Mouse (Mus musculus) midbrain, embryonic 14.5 days (tissue): ENCODE measurements around the gene Hic2. TPM values are rescaled to one million over a fixed set of nuclear protein-coding genes. Genes with fewer than 3 reads are reported as not detected.
"Not testable (repeated sequence)": the region's sequence is repeated elsewhere in the genome, so short reads cannot be mapped to it uniquely, and the experiment has no call there.

Source experiments
- ATAC-seq: fragments of 200-750 bp; cut with Nextera tagmentation; 2 replicates; pipeline ENCODE4 v1.8.0; 2017; ENCODE audit warnings: moderate number of reproducible peaks, moderate library complexity; ENCODE audit not compliant: low FRiP score, low TSS enrichment
- DNase-seq: peaks from one replicate; pipeline ENCODE4 v3.0.0-alpha.2; 2015
- H3K27ac ChIP-seq: fragments of 300-500 bp; sonication (generic); replicated peaks from 2 replicates; pipeline ENCODE4 v1.5.1; 2014; ENCODE audit warnings: mild to moderate bottlenecking, low read depth, low read length, moderate library complexity
- H3K27me3 ChIP-seq: fragments of 300-500 bp; sonication (generic); 2 replicates; pipeline ENCODE4 v1.6.1; 2014; ENCODE audit warnings: low read length, control low read depth, mixed read lengths; ENCODE audit not compliant: control insufficient read depth, insufficient read depth
- H3K36me3 ChIP-seq: fragments of 300-500 bp; sonication (generic); 2 replicates; pipeline ENCODE4 v1.6.1; 2014; ENCODE audit warnings: low read length, control low read depth; ENCODE audit not compliant: control insufficient read depth, insufficient read depth
- H3K4me1 ChIP-seq: fragments of 300-500 bp; sonication (generic); 2 replicates; pipeline ENCODE4 v1.6.1; 2014; ENCODE audit warnings: mild to moderate bottlenecking, antibody characterized with exemption, low read length, control low read depth; ENCODE audit not compliant: control insufficient read depth, insufficient read depth
- H3K4me2 ChIP-seq: fragments of 300-500 bp; sonication (generic); 2 replicates; pipeline ENCODE4 v1.6.1; 2014; ENCODE audit warnings: mild to moderate bottlenecking, low read length, moderate library complexity
- H3K4me3 ChIP-seq: fragments of 300-500 bp; sonication (generic); replicated peaks from 2 replicates; pipeline ENCODE4 v1.5.1; 2014; ENCODE audit warnings: low read depth, low read length
- H3K9ac ChIP-seq: fragments of 300-500 bp; sonication (generic); replicated peaks from 2 replicates; pipeline ENCODE4 v1.6.1; 2014; ENCODE audit warnings: mild to moderate bottlenecking, low read length, moderate library complexity
- H3K9me3 ChIP-seq: fragments of 300-500 bp; sonication (generic); 2 replicates; pipeline ENCODE4 v1.6.1; 2016; ENCODE audit warnings: low read length, control low read depth, mixed read lengths; ENCODE audit not compliant: control insufficient read depth
- WGBS: fragments of 180-500 bp; shearing (Covaris S2); extraction: QIAGEN DNeasy Blood & Tissue Kit; methylation state at CpG from one replicate; pipeline ENCODE4 v1.1.7; 2014; 5-methylcytosine and 5-hydroxymethylcytosine counted together
- polyA plus RNA-seq: library from polyadenylated mRNA; unstranded; fragments of >200 nt; fragmentation: Nextera tagmentation; extraction: Ambion mirVana; gene quantifications from 2 replicates; pipeline ENCODE4 v1.2.1, GENCODE M21; 2014

Hic2 gene
- polyA plus RNA-seq, 1 experiment from 2014 or later: 6.4 TPM

- no peak for ATAC-seq
- no peaks in the 10 kb centered on the region for H3K4me1 ChIP-seq
- peaks cover 4% of the 10 kb centered on the region; the same call in 1 of the 2 replicates for H3K9me3 ChIP-seq
- H3K36me3 ChIP-seq: no peaks in the 10 kb centered on the region
- H3K27me3 ChIP-seq: no peaks in the 10 kb centered on the region
- no peak overlapping the region for H3K9ac ChIP-seq
- no peak for DNase-seq
- no peak overlapping the region for H3K4me3 ChIP-seq
- H3K4me2 ChIP-seq: no peak overlapping the region
- H3K27ac ChIP-seq: no peak overlapping the region
These were observed 6.9 kb upstream of the Hic2 start for GRCm38 (mm10) chr16:17226496-17226895.

- H3K27me3 ChIP-seq, ATAC-seq: not testable (repeated sequence)
- 96% methylated on average over 2 of the region's 2 CpGs for WGBS
These were observed 1.8 kb upstream of the Hic2 start for GRCm38 (mm10) chr16:17231523-17231922.

GRCm38 (mm10) chr16:17233702-17234498 is 528 bp downstream of the Hic2 start:
- Histone ChIP-seq H3K27me3 (no peaks in the 10 kb centered on the region), H3K36me3 (no peaks in the 10 kb centered on the region), H3K27ac (peak overlapping the region; percentile 97), H3K4me1 (peaks cover 24% of the 10 kb centered on the region), H3K9ac (peak overlapping the region; percentile 95), H3K4me2 (peak overlapping the region; percentile 70), H3K4me3 (peak overlapping the region; percentile 89), H3K9me3 (peaks cover 4% of the 10 kb centered on the region; the same call in 1 of the 2 replicates)
- ATAC-seq: peak; percentile 79
- under 1% methylated on average over 59 of the region's 62 CpGs for WGBS
- DNase-seq: peak; percentile 85

More at GRCm38 (mm10) chr16:17231523-17231922, 1.8 kb upstream of the Hic2 start:
- not testable (repeated sequence) for H3K9me3 ChIP-seq, H3K4me2 ChIP-seq, H3K4me3 ChIP-seq, H3K36me3 ChIP-seq, DNase-seq, H3K9ac ChIP-seq, H3K27ac ChIP-seq
- H3K4me1 ChIP-seq: peaks cover 24% of the 10 kb centered on the region

GRCm38 (mm10) chr16:17234499-17234895 is 1.1 kb downstream of the Hic2 start:
- Histone ChIP-seq H3K4me2 (peak overlapping the region; percentile 70), H3K27me3 (no peaks in the 10 kb centered on the region), H3K36me3 (no peaks in the 10 kb centered on the region), H3K4me3 (peak overlapping the region; percentile 89), H3K9me3 (peaks cover 4% of the 10 kb centered on the region; the same call in 1 of the 2 replicates), H3K9ac (peak overlapping the region; percentile 95), H3K27ac (peak overlapping the region; percentile 97), H3K4me1 (peaks cover 27% of the 10 kb centered on the region)
- ATAC-seq (no peak), DNase-seq (peak; percentile 69)
- 2% methylated on average over 12 of the region's 12 CpGs for WGBS

- H3K4me3 ChIP-seq: peak overlapping the region; percentile 89
- no peak overlapping the region for H3K27ac ChIP-seq
- peak overlapping the region; percentile 70 for H3K4me2 ChIP-seq
- no peaks in the 10 kb centered on the region for H3K36me3 ChIP-seq
- peak overlapping the region; percentile 95 for H3K9ac ChIP-seq
- H3K4me1 ChIP-seq: peaks cover 33% of the 10 kb centered on the region
- WGBS: 62% methylated on average over 9 of the region's 9 CpGs
- ATAC-seq: no peak
- no peaks in the 10 kb centered on the region for H3K9me3 ChIP-seq
- no peak for DNase-seq
- H3K27me3 ChIP-seq: no peaks in the 10 kb centered on the region
These were observed 1.7 kb downstream of the Hic2 start for GRCm38 (mm10) chr16:17234916-17235665.

GRCm38 (mm10) chr16:17237634-17238033 is 4.3 kb downstream of the Hic2 start:
- peaks cover 33% of the 10 kb centered on the region for H3K4me1 ChIP-seq
- ATAC-seq: no peak

DNA sequence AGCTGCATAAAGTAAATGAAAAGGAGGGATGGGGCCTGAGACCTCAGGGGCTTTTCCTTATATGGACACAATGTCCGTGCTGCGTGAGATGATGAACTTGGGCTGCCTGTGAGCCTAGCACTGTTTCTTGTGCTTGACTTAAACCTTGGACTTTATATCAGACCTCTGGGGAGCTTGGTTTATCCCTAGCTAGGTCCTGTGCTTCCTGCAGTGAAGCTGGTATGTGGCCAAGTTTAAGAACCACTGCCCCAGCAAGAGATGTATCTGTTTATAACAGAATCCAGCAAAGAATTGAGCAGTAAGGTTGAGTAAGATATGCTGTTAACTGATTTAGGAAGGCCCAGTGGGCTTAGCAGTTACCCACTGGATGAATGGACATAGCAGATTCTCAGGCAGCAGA is 6.0 kb downstream of the Hic2 start:
- Histone ChIP-seq H3K27ac (no peak overlapping the region), H3K4me1 (peaks cover 28% of the 10 kb centered on the region), H3K9me3 (no peaks in the 10 kb centered on the region), H3K4me2 (no peak overlapping the region), H3K9ac (no peak overlapping the region), H3K27me3 (no peaks in the 10 kb centered on the region), H3K36me3 (no peaks in the 10 kb centered on the region), H3K4me3 (no peak overlapping the region)
- WGBS: 90% methylated on average over 2 of the region's 2 CpGs
- no peak for DNase-seq
- no peak for ATAC-seq

More at GRCm38 (mm10) chr16:17237634-17238033, 4.3 kb downstream of the Hic2 start:
- Histone ChIP-seq H3K4me3 (no peak overlapping the region), H3K36me3 (no peaks in the 10 kb centered on the region), H3K9ac (no peak overlapping the region), H3K27me3 (no peaks in the 10 kb centered on the region), H3K27ac (no peak overlapping the region), H3K4me2 (no peak overlapping the region), H3K9me3 (no peaks in the 10 kb centered on the region)
- WGBS: 91% methylated on average over 3 of the region's 3 CpGs
- no peak for DNase-seq

DNA sequence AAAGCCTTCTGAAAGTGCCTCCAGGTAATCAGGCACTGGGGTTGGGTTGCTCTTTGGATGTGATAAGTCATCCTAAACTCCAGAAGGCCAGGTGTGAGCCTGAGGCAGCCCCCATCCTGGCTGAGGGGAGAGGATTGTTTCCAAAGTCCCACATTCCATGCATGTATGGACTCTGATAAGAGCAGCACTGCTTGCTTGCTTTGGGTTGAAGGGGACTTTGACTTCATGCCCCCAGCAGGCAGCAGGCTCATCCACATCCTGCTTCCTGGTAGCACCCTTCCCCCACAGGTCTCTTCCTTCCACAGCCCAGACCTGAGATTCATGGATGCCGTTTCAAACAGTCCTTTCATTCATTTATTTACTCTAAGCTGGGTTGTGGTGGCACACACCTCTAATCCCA is 10.4 kb downstream of the Hic2 start:
- no peak for DNase-seq
- ATAC-seq: no peak
- 69% methylated on average over 1 of the region's 1 CpGs for WGBS

More for the DNA sequence above, 10.4 kb downstream of the Hic2 start:
- Histone ChIP-seq H3K9me3 (no peaks in the 10 kb centered on the region), H3K9ac (no peak overlapping the region), H3K4me1 (peaks cover 9% of the 10 kb centered on the region; the same call in 1 of the 2 replicates), H3K36me3 (no peaks in the 10 kb centered on the region), H3K27me3 (no peaks in the 10 kb centered on the region), H3K4me2 (no peak overlapping the region), H3K4me3 (no peak overlapping the region), H3K27ac (no peak overlapping the region)
